ENCODE assay signal across 1 mouse cellular context in genomic region chr17:33932970-33933369, GRCm38 (mm10).
TF ChIP-seq lines count a peak whose summit lies in the region.

No protein-coding gene starts in this region.

TF ChIP-seq in ES-E14, 5 proteins besides CTCF, POLR2A, EP300 and RAD21:
- TF ChIP-seq ZNF384 (IDR thresholded peaks at IDR 0.05; ENCODE audit: low read depth, low read length) (no peak), ZC3H11A (IDR thresholded peaks at IDR 0.05; ENCODE audit: borderline replicate concordance, low read depth, low read length) (no peak), CHD2 (IDR thresholded peaks at IDR 0.05; ENCODE audit: low read depth, low read length) (no peak), MAFK (IDR thresholded peaks at IDR 0.05; ENCODE audit: insufficient read depth, low read depth, low read length) (no peak), HCFC1 (IDR thresholded peaks at IDR 0.05; ENCODE audit: borderline replicate concordance, insufficient read depth, low read length) (no peak)
TF ChIP-seq in ES-E14: peak in this region for 0.
